Mouse (Mus musculus) kidney, adult 2 months (tissue): ENCODE data around the gene Ang2. TPM values are rescaled to one million over a fixed set of nuclear protein-coding genes. Genes with fewer than 3 reads are reported as not detected.
"Not testable (repeated sequence)": the region's sequence is repeated elsewhere in the genome, so short reads cannot be mapped to it uniquely, and the experiment has no call there.

ENCODE experiments used
- DNase-seq: peaks from one replicate; pipeline ENCODE4 v3.0.0; 2021
- H3K27ac ChIP-seq: fragments of 200-500 bp; 2 replicates; pipeline ENCODE4 v1.5.1; 2012; ENCODE audit warnings: low read depth, low read length, control low read depth, inconsistent platforms; ENCODE audit not compliant: insufficient read depth
- H3K27me3 ChIP-seq: fragments of 200-500 bp; replicated peaks from 2 replicates; pipeline ENCODE4 v1.6.1; 2012; ENCODE audit warnings: mild to moderate bottlenecking, moderate library complexity, low read length, inconsistent platforms; ENCODE audit not compliant: control insufficient read depth, insufficient read depth
- H3K36me3 ChIP-seq: fragments of 200-500 bp; 2 replicates; pipeline ENCODE4 v1.6.1; 2012; ENCODE audit warnings: mild to moderate bottlenecking, moderate library complexity, low read length, inconsistent platforms; ENCODE audit not compliant: control insufficient read depth, insufficient read depth
- H3K4me1 ChIP-seq: fragments of 200-500 bp; 2 replicates; pipeline ENCODE4 v1.6.1; 2011; ENCODE audit warnings: low read length; ENCODE audit not compliant: control insufficient read depth, insufficient read depth
- H3K4me3 ChIP-seq: fragments of 200-500 bp; 2 replicates; pipeline ENCODE4 v1.5.1; 2011; ENCODE audit warnings: mild to moderate bottlenecking, low read depth, low read length, control low read depth; ENCODE audit not compliant: insufficient read depth
- CTCF ChIP-seq: fragments of 200-500 bp; conservative IDR thresholded peaks from 2 replicates; pipeline ENCODE4 v1.5.1; 2011; ENCODE audit warnings: low read depth, mild to moderate bottlenecking, control low read depth, low read length, moderate library complexity, mixed read lengths; ENCODE audit not compliant: insufficient read depth, insufficient read length
- POLR2A ChIP-seq: fragments of 200-500 bp; IDR thresholded peaks from one replicate; pipeline ENCODE4 v1.6.1; 2011; ENCODE audit warnings: low read depth, low read length, control low read depth
- WGBS: fragments of 180-500 bp; shearing (Covaris S2); methylation state at CpG from one replicate; pipeline ENCODE4 v1.1.7; 2018; 5-methylcytosine and 5-hydroxymethylcytosine counted together
- polyA plus RNA-seq: library from polyadenylated mRNA; depleted of rRNA; stranded (reverse); fragments of >200 nt; gene quantifications from 2 replicates; pipeline ENCODE4 v1.2.3, GENCODE M21; 2012

The Ang2 gene
- polyA plus RNA-seq, 1 experiment, result not detected

DNA sequence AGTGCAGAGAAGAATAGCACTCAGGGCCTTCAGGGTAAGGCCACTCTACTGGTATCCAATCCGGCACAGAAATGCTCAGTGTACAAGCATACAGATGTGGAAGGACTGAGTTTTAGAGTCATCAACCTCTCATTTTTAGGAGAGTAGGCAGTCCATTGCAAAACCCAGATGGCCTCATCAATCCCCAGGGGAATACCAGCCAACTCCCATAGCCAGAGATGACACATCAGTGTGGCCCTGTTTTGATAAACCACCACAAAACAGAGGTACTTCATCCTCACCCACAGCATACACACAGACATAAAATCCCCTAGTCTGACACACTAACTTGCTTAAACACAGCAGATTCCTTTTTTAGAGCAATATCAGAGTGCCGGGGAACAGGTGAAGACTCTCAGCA lies 1.5 kb upstream of the Ang2 start:
- 98% methylated on average over 2 of the region's 2 CpGs for WGBS
- no peak for DNase-seq
- Histone ChIP-seq H3K27ac (no peak overlapping the region), H3K27me3 (no peaks in the 10 kb centered on the region), H3K36me3 (no peaks in the 10 kb centered on the region), H3K4me3 (no peak overlapping the region), H3K4me1 (no peaks in the 10 kb centered on the region)
- TF ChIP-seq POLR2A (no peak), CTCF (no peak)

GRCm38 (mm10) chr14:51200054-51200453 lies 1.1 kb upstream of the Ang2 start:
- no peaks in the 10 kb centered on the region for H3K27me3 ChIP-seq
- H3K27ac ChIP-seq, result no peak overlapping the region
- 76% methylated on average over 2 of the region's 2 CpGs for WGBS
- no peak overlapping the region for H3K4me3 ChIP-seq
- no peak for DNase-seq
- no peak for TF ChIP-seq CTCF
- TF ChIP-seq POLR2A, result no peak
- no peaks in the 10 kb centered on the region for H3K4me1 ChIP-seq
- no peaks in the 10 kb centered on the region for H3K36me3 ChIP-seq

GRCm38 (mm10) chr14:51195681-51196080 lies 3.3 kb downstream of the Ang2 start:
- WGBS, result 78% methylated on average over 4 of the region's 4 CpGs
- Histone ChIP-seq H3K27ac (no peak overlapping the region), H3K36me3 (no peaks in the 10 kb centered on the region), H3K4me1 (no peaks in the 10 kb centered on the region), H3K27me3 (no peaks in the 10 kb centered on the region), H3K4me3 (no peak overlapping the region)
- peak; percentile 77 for DNase-seq
- no peak for TF ChIP-seq CTCF
- no peak for TF ChIP-seq POLR2A

- not testable (repeated sequence) for DNase-seq, H3K27me3 ChIP-seq, H3K27ac ChIP-seq, H3K36me3 ChIP-seq, H3K4me3 ChIP-seq, H3K4me1 ChIP-seq
- WGBS, result 85% methylated on average over 2 of the region's 2 CpGs
Observed at GRCm38 (mm10) chr14:51181051-51181450, 17.9 kb downstream of the Ang2 start.

GRCm38 (mm10) chr14:51173843-51174242 lies 25.1 kb downstream of the Ang2 start:
- no peak for DNase-seq
- 57% methylated on average over 4 of the region's 4 CpGs for WGBS
- H3K27me3 ChIP-seq, result no peaks in the 10 kb centered on the region
- no peaks in the 10 kb centered on the region for H3K36me3 ChIP-seq
- no peak overlapping the region for H3K4me3 ChIP-seq
- TF ChIP-seq CTCF (no peak), POLR2A (no peak)
- no peak overlapping the region for H3K27ac ChIP-seq
- H3K4me1 ChIP-seq, result no peaks in the 10 kb centered on the region

- H3K4me1 ChIP-seq, H3K4me3 ChIP-seq, DNase-seq, H3K36me3 ChIP-seq, H3K27ac ChIP-seq, H3K27me3 ChIP-seq: not testable (repeated sequence)
- WGBS, result 65% methylated on average over 4 of the region's 4 CpGs
Observed at GRCm38 (mm10) chr14:51172947-51173346, 26.0 kb downstream of the Ang2 start.

DNA sequence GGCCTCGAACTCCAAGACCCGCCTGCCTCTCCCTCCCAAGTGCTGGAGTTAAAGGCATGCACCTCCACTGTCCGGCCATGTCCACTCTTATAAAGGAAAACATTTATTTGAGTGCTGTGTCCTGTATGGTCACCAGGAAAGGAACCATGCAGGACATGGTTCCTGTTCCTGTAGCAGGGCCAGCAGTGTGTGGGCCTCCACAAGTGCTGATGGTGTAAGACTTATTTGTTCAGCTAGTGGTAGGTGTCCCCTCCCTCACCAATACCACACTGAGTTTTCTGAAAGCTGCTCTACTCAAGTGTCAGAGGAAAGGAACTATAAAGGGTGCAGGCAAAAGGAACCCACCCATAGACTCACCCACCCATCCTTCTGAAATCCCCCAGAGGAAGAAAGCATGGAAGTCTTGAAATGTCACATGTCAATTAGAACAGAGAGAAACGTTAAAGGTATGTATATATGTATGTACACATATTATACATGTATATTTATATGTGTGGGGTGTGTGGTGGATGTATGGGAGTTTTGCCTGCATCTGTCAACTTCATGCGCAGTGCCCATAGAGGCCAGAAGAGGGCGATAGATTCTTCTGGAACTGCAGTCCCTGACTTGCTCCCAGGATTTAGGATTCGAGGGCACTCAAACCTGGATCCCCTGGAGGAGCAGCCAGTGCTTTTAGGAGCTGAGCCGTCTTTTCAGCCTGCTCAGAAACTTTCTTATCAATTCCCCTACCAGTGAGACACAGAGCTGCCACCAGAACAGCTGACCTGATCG lies 26.7 kb downstream of the Ang2 start:
- peak; percentile 67 for TF ChIP-seq CTCF
- H3K36me3 ChIP-seq, H3K27ac ChIP-seq, H3K4me3 ChIP-seq, H3K4me1 ChIP-seq, H3K27me3 ChIP-seq: not testable (repeated sequence)
- 45% methylated on average over 9 of the region's 9 CpGs for WGBS
- DNase-seq, result peak; percentile 22

DNA sequence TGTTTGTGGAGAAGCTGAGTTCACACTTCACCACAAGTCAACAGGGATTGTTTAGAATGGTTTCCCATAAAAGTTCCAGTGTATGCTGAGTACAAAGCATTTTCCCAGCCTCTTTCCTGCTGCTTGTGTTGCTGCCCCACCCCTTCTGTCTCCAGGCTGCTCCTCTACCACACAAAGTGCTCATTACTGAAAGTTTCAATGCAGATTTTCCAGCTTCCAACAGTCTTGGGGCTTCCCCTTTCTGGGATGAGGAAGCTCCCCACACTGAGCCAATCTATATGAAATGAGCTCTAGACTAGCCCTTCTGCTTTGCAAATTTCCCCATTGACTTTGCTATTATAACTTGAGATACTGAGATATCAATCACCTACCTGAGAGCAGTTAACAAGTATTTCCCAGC lies 32.9 kb downstream of the Ang2 start:
- no peak overlapping the region for H3K27ac ChIP-seq

More for the DNA sequence above, 32.9 kb downstream of the Ang2 start:
- Histone ChIP-seq H3K4me1 (no peaks in the 10 kb centered on the region), H3K4me3 (no peak overlapping the region), H3K36me3 (no peaks in the 10 kb centered on the region), H3K27me3 (no peaks in the 10 kb centered on the region)
- DNase-seq, result no peak
- no peak for TF ChIP-seq CTCF
- no peak for TF ChIP-seq POLR2A
